Mouse (Mus musculus): Measurements from ENCODE around the gene Gm29609. TPM values are rescaled to one million over a fixed set of nuclear protein-coding genes. Genes with fewer than 3 reads are reported as not detected.
A peak's percentile ranks its signal among the peaks of the same experiment; 100 is the strongest.
"Not testable (repeated sequence)": the region's sequence is repeated elsewhere in the genome, so short reads cannot be mapped to it uniquely, and the experiment has no call there.

The Gm29609 gene
- polyA plus RNA-seq (2015; fragmentation: Nextera tagmentation; extraction: Ambion mirVana), result 2.1 and 2.4 TPM in 2 replicates

DNA sequence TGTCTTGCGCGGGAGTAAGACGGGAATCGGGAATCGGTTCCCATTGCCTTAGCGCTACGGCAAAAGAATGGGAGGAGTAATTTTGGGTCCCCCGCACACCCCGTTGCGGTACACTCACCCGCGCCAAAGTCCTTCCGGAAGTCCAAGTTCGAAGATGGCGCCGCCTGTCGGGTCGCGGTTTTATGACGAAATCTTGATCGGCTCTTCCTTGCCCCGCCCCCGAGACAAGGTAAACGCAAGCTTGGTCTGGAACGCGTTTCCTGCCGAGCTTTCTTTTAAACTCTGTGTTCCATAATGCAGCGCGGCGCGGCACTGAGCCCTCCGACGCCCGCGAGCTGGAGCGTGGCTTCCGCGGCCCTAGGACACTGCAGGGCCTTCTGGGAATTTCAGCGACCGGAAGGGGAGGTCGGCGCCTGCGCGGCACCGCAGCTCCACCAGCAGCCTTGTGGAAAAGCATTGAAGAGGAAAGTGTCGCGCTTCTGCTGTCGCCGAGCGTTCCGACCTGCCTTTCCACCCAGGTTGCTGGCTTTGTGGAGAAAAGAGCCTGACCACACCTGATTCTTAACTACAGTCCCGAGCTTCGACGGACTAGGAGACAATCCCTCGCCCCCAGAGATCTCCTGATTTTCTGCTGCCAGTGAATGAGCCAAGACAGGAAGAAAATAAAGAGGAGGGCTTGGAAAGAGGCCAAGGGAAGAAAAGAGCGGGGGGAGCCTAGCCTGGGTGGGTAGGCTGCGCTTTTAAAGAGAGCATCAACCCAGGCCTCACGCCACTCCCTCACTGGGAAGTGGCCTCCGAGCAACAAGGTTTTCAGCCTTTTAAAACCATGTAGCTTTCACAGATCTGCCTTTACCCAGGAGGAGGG is at the start of gene Gm29609, which contains the start of gene Gtf3c2:
TSS of gene Gm29609 (minus strand) at position 146 of the 865 bp plus-strand sequence.
TSS of gene Gtf3c2 (minus strand) at position 379 of the 865 bp plus-strand sequence.
- peak; percentile 98 for ATAC-seq
- Histone ChIP-seq H3K9ac (peak within 1 kb of the TSS; percentile 70), H3K27me3 (replicated peaks) (no peaks in the 10 kb centered on the region), H3K4me2 (replicated peaks) (peak within 1 kb of the TSS; percentile 81), H3K27ac (peak within 1 kb of the TSS; percentile 100), H3K4me1 (replicated peaks) (no peaks in the 10 kb centered on the region), H3K9me3 (no peaks in the 10 kb centered on the region), H3K4me3 (replicated peaks) (peak within 1 kb of the TSS; percentile 79), H3K36me3 (no peaks in the 10 kb centered on the region)
- under 1% methylated on average over 59 of the region's 59 CpGs for WGBS

DNA sequence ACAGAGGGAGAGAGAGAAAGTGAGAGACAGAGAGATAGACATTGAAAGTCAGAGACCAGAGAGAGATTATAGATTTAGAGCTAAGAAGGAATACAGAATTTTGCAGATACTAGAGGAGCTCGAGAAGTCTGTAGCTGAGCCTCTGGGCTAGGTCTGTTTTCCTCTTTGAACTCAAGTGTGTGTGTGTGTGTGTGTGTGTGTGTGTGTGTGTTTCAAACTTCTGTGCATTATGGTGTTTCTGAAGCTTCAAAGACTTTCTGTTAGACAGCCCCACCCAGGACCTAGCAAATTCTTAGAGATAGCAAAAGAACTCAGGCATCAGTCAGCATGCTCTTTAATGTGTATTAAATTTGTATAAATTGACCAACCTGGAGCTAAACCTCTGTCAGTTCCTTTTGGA is 46.9 kb upstream of the Gm29609 start:
- Histone ChIP-seq H3K4me1 (replicated peaks) (no peaks in the 10 kb centered on the region), H3K36me3 (no peaks in the 10 kb centered on the region), H3K4me3 (replicated peaks) (no peak overlapping the region), H3K27me3 (replicated peaks) (no peaks in the 10 kb centered on the region), H3K27ac (no peak overlapping the region), H3K9me3 (no peaks in the 10 kb centered on the region), H3K4me2 (replicated peaks) (no peak overlapping the region), H3K9ac (no peak overlapping the region)
- ATAC-seq, result no peak
- 77% methylated on average over 1 of the region's 1 CpGs for WGBS

DNA sequence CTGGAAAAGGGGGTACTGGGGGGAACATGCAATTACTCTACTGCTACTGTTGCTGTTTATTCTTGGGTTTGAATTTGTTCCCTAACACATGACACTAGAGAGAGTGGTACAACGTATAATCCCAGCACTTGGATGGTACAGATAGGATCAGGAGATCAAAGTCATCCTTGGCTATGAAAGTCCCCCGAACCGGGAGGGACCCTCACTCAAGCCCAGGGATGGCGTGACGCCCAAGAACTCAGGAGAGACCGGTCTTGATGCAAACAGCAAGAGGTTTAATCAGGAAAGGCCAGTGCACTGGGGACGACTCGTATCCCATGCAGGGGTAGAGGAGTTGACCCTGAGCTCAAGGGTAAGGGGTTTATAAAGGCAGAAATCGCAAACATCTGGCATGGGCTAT is 43.0 kb upstream of the Gm29609 start:
- no peak overlapping the region for H3K4me2 ChIP-seq (replicated peaks)
- H3K4me3 ChIP-seq (replicated peaks), result no peak overlapping the region
- ATAC-seq, result no peak
- 94% methylated on average over 9 of the region's 9 CpGs for WGBS
- H3K27ac ChIP-seq, result no peak overlapping the region
- peaks cover 4% of the 10 kb centered on the region; the same call in 1 of the 2 replicates for H3K4me1 ChIP-seq (replicated peaks)
- H3K27me3 ChIP-seq (replicated peaks), result no peaks in the 10 kb centered on the region
- H3K9me3 ChIP-seq, result no peaks in the 10 kb centered on the region
- H3K36me3 ChIP-seq, result no peaks in the 10 kb centered on the region
- H3K9ac ChIP-seq, result no peak overlapping the region

DNA sequence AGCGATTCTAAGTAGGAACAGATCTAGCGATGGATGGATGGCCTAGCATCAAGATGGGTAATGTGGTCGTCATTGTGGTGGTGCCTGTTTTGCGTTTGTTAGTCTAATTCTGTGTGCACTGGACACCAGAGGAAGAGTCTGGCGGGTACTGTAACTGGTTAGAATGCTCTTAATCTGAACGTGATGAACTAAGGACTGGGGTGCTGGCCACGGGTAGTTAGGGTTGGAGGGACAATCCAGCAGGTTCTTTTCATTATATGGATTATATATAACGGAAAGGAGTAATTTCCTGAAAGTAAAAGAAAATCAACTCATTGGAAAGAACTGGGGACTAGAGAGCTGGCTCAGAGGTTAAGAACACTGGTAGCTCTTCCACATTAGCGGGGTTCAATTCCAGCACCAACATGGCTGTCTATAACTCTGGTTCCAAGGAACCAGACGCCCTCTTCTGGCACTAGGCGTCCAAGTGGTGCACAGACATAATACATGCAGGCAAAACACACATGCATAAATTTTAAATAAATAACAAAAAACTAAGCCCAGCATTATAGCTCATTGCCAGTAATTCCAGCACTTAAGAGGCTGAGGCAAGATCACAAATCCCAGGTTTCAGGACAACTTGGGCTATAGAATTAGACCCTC is 41.7 kb upstream of the Gm29609 start:
- WGBS, result 11% methylated on average over 11 of the region's 11 CpGs
- Histone ChIP-seq H3K4me2 (replicated peaks) (peak overlapping the region; percentile 79), H3K9me3 (no peaks in the 10 kb centered on the region), H3K36me3 (no peaks in the 10 kb centered on the region), H3K27me3 (replicated peaks) (no peaks in the 10 kb centered on the region), H3K4me3 (replicated peaks) (peak overlapping the region; percentile 94), H3K9ac (peak overlapping the region; percentile 74), H3K4me1 (replicated peaks) (peaks cover 4% of the 10 kb centered on the region; the same call in 1 of the 2 replicates), H3K27ac (peak overlapping the region; percentile 84)
- ATAC-seq, result no peak

DNA sequence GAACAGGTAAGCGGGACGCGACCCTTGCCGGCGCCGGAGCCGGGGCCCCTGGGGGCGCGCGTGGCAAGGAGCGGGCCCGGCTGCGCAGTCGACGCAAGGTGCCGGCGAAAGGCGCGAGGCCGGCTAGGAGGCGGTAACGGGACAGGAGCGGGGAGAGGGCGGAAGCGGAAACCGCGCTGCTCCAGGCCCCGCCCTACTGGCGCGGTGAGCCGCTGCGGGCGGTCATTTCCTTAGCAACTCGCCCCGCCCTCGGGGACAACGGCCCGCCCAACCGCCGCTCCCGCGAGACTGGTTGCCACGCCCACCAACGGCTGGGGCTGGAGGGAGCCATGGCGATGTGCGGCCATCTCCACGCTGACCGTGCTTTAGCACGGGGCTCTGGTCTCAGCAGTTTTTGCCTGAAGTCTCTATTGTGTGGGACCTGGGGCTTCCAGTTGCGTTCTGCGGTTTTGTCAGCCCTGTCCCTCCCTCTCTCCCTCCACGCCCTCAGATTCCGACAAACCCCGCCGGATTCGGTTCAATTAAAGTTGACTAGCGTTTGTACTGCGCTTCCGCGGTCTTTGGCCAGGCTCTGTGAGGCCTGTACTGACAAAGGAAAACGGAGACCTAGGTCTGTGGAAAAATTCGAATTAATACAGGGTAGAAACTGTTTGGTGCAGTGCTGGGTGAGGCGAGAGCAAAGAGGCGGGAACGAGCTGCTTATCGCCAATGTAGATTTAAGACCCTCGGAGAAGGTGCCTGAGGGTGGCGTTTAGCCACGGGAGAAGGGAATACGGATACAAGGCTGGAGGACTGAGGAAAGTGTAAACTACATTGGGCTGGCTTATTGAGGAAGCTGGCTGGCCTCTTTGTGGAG is 41.0 kb upstream of the Gm29609 start, which contains the start of gene Ppm1g:
TSS of gene Ppm1g (minus strand) at position 240 of the 856 bp plus-strand sequence.
- Histone ChIP-seq H3K9me3 (no peaks in the 10 kb centered on the region), H3K4me3 (replicated peaks) (peak within 1 kb of the TSS; percentile 94), H3K9ac (peak within 1 kb of the TSS; percentile 86), H3K4me1 (replicated peaks) (peaks cover 4% of the 10 kb centered on the region; the same call in 1 of the 2 replicates), H3K27me3 (replicated peaks) (no peaks in the 10 kb centered on the region), H3K27ac (peak within 1 kb of the TSS; percentile 91), H3K36me3 (no peaks in the 10 kb centered on the region), H3K4me2 (replicated peaks) (peak within 1 kb of the TSS; percentile 79)
- WGBS, result under 1% methylated on average over 70 of the region's 70 CpGs
- ATAC-seq, result peak; percentile 98

DNA sequence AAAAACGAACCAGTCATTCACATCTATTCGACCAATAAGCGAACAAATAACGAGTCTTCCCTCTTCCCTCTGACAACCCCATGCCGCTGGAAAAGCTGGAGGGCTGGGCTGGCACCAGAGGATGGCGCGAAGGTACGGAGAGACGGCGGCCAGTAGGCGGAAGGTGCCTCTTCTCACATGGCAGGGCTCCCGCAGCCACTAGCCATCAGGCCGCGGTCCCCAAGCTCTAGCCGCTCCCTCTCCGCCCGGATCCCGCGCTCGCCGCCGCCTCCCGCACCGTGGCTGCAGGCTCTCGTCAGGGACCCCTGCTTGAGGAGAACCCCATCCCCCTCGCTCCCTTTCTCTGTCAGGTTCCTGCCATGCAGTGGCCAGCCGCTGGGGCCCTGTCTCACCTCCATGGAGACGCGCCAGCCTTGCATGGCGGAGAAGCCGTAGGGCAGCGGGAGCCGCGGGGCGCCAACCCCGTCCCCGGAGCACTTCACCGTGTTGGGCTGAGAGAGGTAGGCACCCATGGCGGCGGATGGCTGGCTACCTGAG is 40.3 kb upstream of the Gm29609 start:
- no peaks in the 10 kb centered on the region for H3K36me3 ChIP-seq
- H3K9ac ChIP-seq, result peak overlapping the region; percentile 86
- under 1% methylated on average over 40 of the region's 40 CpGs for WGBS

DNA sequence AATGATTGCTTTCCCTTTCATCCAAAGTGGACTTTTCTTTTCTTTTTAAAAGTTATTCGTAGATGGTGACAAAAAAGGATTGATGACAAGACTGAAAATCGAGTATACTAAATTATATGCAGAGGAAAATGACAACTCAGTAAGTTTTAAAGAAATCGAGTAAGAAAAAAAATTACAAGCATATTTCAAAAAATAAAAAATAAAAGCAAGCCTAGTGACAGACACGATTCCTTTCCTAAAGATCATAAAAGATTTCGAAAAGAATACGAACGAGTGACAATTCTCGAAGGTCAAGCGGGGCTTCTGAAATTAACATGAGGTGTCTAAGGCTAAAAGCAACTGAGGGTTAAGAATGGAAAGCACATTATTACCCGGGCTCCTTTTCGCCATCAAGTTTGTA is 39.8 kb upstream of the Gm29609 start:
- Histone ChIP-seq H3K4me1 (replicated peaks) (peaks cover 4% of the 10 kb centered on the region; the same call in 1 of the 2 replicates), H3K9me3 (no peaks in the 10 kb centered on the region), H3K27ac (0 out of 2 replicates have a peak overlapping the region, but pooled peaks have one; percentile 91), H3K4me3 (replicated peaks) (peak overlapping the region; percentile 94), H3K36me3 (no peaks in the 10 kb centered on the region), H3K27me3 (replicated peaks) (no peaks in the 10 kb centered on the region), H3K9ac (peak overlapping the region; percentile 86), H3K4me2 (replicated peaks) (peak overlapping the region; percentile 75)
- WGBS, result 1% methylated on average over 11 of the region's 11 CpGs
- no peak for ATAC-seq

More for the DNA sequence above, 40.3 kb upstream of the Gm29609 start:
- no peaks in the 10 kb centered on the region for H3K9me3 ChIP-seq
- ATAC-seq, result no peak; the same call in 1 of the 2 replicates
- H3K4me2 ChIP-seq (replicated peaks), result peak overlapping the region; percentile 75
- H3K4me3 ChIP-seq (replicated peaks), result peak overlapping the region; percentile 94
- peak overlapping the region; percentile 91 for H3K27ac ChIP-seq
- H3K27me3 ChIP-seq (replicated peaks), result no peaks in the 10 kb centered on the region
- H3K4me1 ChIP-seq (replicated peaks), result peaks cover 4% of the 10 kb centered on the region; the same call in 1 of the 2 replicates

DNA sequence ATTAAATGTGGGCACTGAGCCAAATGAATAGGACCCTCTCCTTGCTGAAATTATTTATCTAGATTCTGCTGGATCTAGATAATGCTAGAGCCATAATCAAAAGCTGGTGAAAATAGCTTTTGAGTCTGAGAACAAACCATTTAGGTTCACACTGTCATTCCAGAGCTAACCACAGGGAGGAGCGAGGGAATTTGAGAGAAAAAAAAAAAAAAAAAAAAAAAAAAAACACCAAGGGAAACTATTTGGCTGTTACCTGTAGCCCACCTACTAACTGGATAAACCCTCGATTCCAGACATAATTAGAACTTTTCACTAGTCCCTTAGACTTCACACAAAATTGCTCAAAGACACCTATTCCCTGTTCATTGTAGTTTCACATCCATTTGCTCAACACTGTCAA is 39.4 kb upstream of the Gm29609 start:
- Histone ChIP-seq H3K27me3 (replicated peaks) (no peaks in the 10 kb centered on the region), H3K4me3 (replicated peaks) (peak overlapping the region; percentile 94), H3K4me2 (replicated peaks) (peak overlapping the region; percentile 75), H3K9me3 (no peaks in the 10 kb centered on the region), H3K27ac (no peak overlapping the region), H3K36me3 (no peaks in the 10 kb centered on the region), H3K4me1 (replicated peaks) (peaks cover 4% of the 10 kb centered on the region; the same call in 1 of the 2 replicates), H3K9ac (no peak overlapping the region; the same call in 1 of the 2 replicates)
- 4% methylated on average over 2 of the region's 2 CpGs for whole genome bisulfite sequencing
- ATAC-seq, result no peak

DNA sequence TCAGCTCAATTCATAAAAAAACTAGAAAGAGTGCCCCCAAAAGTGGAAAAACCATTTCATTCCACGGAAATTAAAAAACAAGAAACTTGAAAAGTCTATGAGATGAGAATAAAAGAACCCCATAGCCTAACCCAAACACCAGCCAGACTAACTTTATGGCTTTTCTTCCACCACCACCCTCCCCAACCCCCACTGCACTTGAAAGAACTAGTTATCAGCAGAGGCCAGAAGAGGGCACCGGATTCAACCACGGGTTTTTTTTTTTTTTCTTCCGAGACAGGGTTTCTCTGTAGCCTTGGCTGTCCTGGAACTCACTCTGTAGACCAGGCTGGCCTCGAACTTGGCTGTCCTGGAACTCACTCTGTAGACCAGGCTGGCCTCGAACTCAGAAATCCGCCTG is 38.6 kb upstream of the Gm29609 start:
- WGBS, result 54% methylated on average over 7 of the region's 7 CpGs
- H3K27ac ChIP-seq, result no peak overlapping the region
- H3K4me1 ChIP-seq (replicated peaks), result peaks cover 4% of the 10 kb centered on the region; the same call in 1 of the 2 replicates
- no peaks in the 10 kb centered on the region for H3K9me3 ChIP-seq
- no peak overlapping the region for H3K9ac ChIP-seq
- no peaks in the 10 kb centered on the region for H3K36me3 ChIP-seq
- no peak for ATAC-seq
- no peak overlapping the region for H3K4me3 ChIP-seq (replicated peaks)
- no peak overlapping the region for H3K4me2 ChIP-seq (replicated peaks)
- H3K27me3 ChIP-seq (replicated peaks), result no peaks in the 10 kb centered on the region

DNA sequence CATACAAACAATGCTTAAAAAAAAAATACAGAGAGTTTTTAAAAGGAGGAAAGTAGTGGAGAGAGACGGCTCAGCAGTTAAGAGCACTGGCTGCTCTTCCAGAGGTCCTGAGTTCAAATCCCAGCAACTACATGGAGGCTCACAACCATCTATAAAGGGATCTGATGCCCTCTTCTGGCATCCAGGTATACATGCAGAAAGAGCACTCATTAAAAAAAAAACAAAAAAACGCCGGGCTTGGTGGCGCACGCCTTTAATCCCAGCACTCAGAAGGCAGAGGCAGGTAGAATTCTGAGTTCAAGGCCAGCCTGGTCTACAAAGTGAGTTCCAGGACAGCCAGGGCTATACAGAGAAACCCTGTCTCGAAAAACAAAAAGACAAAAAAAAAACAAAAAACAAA is 36.8 kb upstream of the Gm29609 start:
- not testable (repeated sequence) for H3K4me2 ChIP-seq (replicated peaks); H3K27me3 ChIP-seq (replicated peaks); H3K9me3 ChIP-seq; H3K4me3 ChIP-seq (replicated peaks); ATAC-seq; H3K4me1 ChIP-seq (replicated peaks); H3K36me3 ChIP-seq; H3K27ac ChIP-seq; H3K9ac ChIP-seq
- 90% methylated on average over 6 of the region's 6 CpGs for WGBS

DNA sequence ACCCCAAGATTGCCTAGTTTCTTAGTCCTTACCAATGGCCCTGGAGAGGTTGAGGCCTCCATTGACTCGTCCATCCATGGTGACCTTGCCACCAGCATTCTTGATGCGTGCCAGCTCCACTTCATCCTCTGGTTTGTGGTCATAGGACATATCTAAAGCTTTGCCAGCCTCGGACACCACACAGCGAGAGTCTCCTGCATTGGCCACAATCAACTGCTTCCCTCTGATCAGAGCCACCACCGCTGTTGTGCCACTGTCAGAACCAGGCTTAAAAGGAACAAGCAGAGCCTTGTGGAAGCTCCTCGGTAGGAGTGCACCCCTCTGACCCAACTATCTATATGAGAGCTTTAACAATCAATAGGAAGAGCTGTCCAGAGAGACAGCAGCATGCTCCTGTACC is 24.7 kb upstream of the Gm29609 start:
- Histone ChIP-seq H3K4me3 (replicated peaks) (no peak overlapping the region), H3K27ac (no peak overlapping the region), H3K4me1 (replicated peaks) (peaks cover 16% of the 10 kb centered on the region), H3K9ac (no peak overlapping the region), H3K4me2 (replicated peaks) (no peak overlapping the region), H3K27me3 (replicated peaks) (no peaks in the 10 kb centered on the region), H3K9me3 (0 out of 2 replicates have a peak, but pooled peaks cover 4% of the 10 kb centered on the region), H3K36me3 (peaks cover 44% of the 10 kb centered on the region)
- 93% methylated on average over 6 of the region's 6 CpGs for WGBS
- ATAC-seq, result no peak

All from intestine, embryonic 15.5 days (tissue).